Mouse (Mus musculus) brain, embryonic 14.5 days (tissue): ENCODE results near the gene Ust.

Source experiments
- CTCF ChIP-seq: fragments of 200-500 bp; IDR thresholded peaks from 2 replicates; pipeline ENCODE4 v1.5.1; 2012; ENCODE audit warnings: inconsistent platforms, mild to moderate bottlenecking, moderate library complexity, borderline replicate concordance; ENCODE audit not compliant: insufficient read depth, insufficient read length; ENCODE audit errors: extremely low read depth
- POLR2A ChIP-seq: fragments of 200-500 bp; IDR thresholded peaks from 2 replicates; pipeline ENCODE4 v1.6.1; 2012; ENCODE audit warnings: mild to moderate bottlenecking, inconsistent platforms, borderline replicate concordance; ENCODE audit not compliant: poor library complexity, insufficient read depth, insufficient read length, severe bottlenecking; ENCODE audit errors: extremely low read depth

GRCm38 (mm10) chr10:8240703-8241102 lies 277.9 kb downstream of the Ust start:
- TF ChIP-seq POLR2A, result no peak
- TF ChIP-seq CTCF, result no peak
